Mouse (Mus musculus) heart, postnatal 25 days (tissue): ENCODE data around the gene Pdzd2. TPM values are rescaled to one million over a fixed set of nuclear protein-coding genes. Genes with fewer than 3 reads are reported as not detected.
A peak's percentile ranks its signal among the peaks of the same experiment; 100 is the strongest.

Experiments used
- DNase-seq: peaks from one replicate; pipeline ENCODE4 v3.0.0; 2022; ENCODE audit warnings: low spot score
- intact Hi-C: fragments of 180-260 bp; cut with DNase I; formaldehyde crosslinking; loops from one replicate; pipeline ENCODE4 v1.15.1; 2025
- total RNA-seq, 2 experiments: library from RNA; stranded (reverse); gene quantifications; 2 replicates each; pipeline ENCODE4 v1.2.3; 2021

Gene Pdzd2
- total RNA-seq, 2 experiments from 2014 or later, result 93.0 to 118 TPM

DNA sequence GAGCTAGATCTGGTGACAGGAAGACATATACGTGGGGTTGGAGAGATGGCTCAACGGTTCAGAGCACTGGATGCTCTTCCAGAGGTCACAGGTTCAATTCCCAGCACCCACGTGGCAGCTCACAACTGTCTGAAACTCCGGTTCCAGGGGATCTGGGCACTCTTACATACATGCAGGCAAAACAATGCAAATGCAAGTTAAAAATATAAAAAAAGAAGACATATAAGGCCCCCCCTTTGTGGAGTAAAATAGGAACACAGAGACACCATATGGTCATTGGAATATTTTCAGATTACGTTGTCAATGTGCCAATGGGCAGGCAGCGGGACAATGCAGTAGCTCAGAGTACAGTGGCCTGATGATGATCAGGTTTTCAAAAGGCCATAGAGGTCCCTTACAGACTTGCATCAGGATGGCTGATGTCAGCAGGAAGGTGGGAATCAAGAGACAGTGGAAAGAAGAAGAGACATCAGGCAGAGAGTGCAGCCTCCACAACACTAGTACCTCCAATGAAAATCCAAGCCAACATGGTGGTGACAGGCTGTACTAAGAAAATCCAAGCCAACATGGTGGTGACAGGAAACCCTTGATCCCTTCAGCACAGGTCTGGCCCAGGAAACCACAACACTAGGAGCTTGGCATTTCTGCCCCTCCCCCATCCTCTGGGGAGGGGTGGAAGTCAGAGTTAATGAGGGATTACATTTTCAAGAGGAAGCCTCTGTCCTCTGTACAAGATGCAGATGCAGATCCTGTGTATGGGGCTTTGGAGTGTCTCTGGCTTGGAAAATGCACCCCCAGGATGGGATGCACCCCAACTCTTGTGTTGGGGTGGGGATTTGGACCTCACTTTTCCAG is 287.4 kb downstream of the Pdzd2 start:
- intact Hi-C loops, result no loop called here
- DNase-seq, result no peak

DNA sequence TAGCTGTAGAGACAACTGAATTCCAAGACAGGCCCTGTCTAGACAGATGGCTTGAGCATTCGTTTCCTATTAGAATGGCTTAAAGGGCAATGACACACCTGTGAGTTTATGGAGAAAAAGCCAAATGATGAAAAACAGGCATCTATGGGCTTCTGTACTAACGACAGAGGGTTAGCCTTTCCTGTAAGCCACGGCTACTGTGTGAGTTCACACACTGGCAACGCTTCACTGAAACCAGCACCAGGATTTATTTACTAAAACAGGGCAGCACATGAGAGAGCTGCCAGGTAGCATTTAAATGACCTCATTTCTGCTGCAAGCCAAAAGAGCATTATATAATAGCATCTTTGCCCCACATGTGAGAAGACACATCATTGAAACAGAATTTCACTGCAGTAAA is 288.3 kb downstream of the Pdzd2 start:
- no peak for DNase-seq
- intact Hi-C loops, result no loop called here

- intact Hi-C loops, result no loop called here
- DNase-seq, result no peak
Observed at GRCm38 (mm10) chr15:12450790-12451189, 288.9 kb downstream of the Pdzd2 start.

- intact Hi-C loops, result no loop called here
Observed at GRCm38 (mm10) chr15:12449321-12449720, 290.4 kb downstream of the Pdzd2 start.

GRCm38 (mm10) chr15:12447021-12447434 is 292.7 kb downstream of the Pdzd2 start:
- DNase-seq, result no peak
- intact Hi-C loops, result no loop called here

More at GRCm38 (mm10) chr15:12449321-12449720, 290.4 kb downstream of the Pdzd2 start:
- DNase-seq, result no peak

- DNase-seq, result no peak
- intact Hi-C loops, result no loop called here
Observed at GRCm38 (mm10) chr15:12444551-12444950, 295.2 kb downstream of the Pdzd2 start.

DNA sequence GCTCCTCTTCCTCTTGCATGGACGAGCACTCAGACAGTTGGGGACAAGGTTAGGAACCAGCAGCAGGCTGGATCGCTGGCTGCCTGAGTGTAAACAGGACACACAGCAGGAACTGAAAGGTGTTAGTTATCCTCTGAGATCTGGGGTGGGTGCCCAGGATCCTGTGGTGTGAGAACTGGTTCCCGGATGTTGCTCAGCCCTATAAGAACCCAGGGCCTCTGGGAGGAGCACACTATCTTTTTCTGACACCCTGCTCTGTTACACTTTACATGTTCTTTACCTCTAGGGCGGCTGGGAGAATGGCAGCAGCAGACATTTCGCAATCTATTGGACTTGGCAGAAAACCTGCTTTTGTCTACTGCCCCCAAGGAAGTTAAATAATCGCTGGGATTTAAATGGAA is 300.4 kb downstream of the Pdzd2 start:
- no peak for DNase-seq
- intact Hi-C loops, result loop anchor here (5.0 kb wide), 1 partner anchor 48 kb away; no protein-coding TSS in a partner anchor

DNA sequence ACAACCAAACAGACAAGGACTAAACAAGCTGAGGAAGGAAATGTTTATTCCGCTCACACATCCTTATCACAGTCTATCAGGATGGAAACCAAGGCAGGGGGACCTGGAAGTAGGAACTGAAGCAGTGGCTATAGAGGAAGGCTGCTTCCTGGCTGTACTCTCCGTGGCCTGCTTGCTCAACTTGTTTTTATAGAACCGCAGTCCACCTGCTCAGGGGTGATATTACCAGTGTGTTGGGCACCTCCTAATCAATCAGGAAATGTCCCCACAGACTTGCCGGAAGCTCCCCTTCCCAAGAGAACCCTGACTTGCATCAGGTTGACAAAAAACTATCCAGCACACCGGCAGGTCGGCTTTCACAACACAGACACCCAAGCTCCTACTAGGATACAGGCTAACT is 301.0 kb downstream of the Pdzd2 start:
- intact Hi-C loops, result loop anchor here (5.0 kb wide), 1 partner anchor 49 kb away; no protein-coding TSS in a partner anchor

DNA sequence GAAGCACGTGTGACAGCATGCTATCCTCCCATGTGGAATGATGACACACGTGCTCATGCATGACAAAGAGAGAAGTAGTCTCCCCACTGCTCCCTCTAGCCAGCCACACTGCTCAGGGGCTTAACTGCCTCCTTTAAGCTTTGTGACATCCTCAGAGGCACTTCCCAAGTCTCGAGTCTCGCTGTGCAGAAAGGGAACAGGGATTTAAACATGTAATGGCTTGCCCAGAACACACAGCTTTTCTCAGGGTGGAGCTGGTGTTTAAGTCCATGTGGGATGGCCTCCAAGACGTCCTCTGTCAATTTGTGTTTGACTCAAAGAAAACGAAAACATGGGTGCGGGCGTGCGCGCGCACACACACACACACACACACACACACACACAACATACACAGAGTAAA is 301.6 kb downstream of the Pdzd2 start:
- no peak for DNase-seq
- intact Hi-C loops, result loop anchor here (5.0 kb wide), 1 partner anchor 49 kb away; no protein-coding TSS in a partner anchor

More for the DNA sequence above, 301.0 kb downstream of the Pdzd2 start:
- no peak for DNase-seq

- DNase-seq, result no peak
- intact Hi-C loops, result loop anchor here (5.0 kb wide), 1 partner anchor 51 kb away; no protein-coding TSS in a partner anchor
Observed at GRCm38 (mm10) chr15:12435910-12436309, 303.8 kb downstream of the Pdzd2 start.

GRCm38 (mm10) chr15:12433893-12434599 is 305.7 kb downstream of the Pdzd2 start:
- no peak for DNase-seq

DNA sequence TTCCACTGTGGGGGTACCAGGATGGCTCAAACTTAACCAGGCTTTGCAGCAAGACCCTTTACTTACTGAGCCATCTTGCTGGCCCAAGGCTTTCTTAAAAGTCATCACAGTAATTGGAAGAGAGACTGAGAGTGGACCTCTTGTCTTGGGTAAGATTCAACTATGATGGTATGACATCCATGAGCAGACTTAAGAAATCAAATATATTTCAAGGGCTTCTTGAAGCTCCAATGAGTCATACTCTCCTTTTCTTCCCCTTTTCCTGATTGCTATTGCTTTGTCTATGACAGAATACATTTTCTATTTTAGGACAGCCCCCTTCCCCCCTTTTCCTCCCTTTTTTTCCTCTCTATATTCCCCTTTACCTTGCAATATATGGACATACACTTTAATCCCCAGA is 306.8 kb downstream of the Pdzd2 start:
- intact Hi-C loops, result loop anchor here (5.0 kb wide), 1 partner anchor 114 kb away; no protein-coding TSS in a partner anchor
- DNase-seq, result no peak

More at GRCm38 (mm10) chr15:12433893-12434599, 305.7 kb downstream of the Pdzd2 start:
- intact Hi-C loops, result loop anchor here (5.0 kb wide), 1 partner anchor 113 kb away; no protein-coding TSS in a partner anchor

DNA sequence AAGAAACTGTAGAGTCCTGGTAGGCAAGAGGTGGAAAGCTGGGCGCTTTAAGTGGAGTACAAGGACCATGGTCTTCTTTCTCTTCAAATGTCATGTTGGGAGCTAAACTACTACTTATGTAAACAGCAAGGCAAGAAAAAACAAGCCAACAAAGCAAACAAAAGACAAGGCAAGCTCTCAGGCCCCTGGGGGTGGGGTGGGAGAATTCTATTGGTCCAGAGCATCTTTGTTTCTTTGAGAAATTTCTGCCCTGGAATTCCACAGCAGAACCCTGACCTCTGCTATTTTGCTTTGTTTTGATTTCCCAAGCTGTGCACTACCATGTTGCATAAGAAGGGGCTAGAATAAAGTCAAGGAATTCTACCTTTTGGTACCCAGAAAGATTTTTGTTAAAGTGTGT is 307.4 kb downstream of the Pdzd2 start:
- no peak for DNase-seq
- intact Hi-C loops, result loop anchor here (5.0 kb wide), 1 partner anchor 115 kb away; no protein-coding TSS in a partner anchor

- peak; percentile 44 for DNase-seq
- intact Hi-C loops, result loop anchor here (5.0 kb wide), 1 partner anchor 116 kb away; no protein-coding TSS in a partner anchor
Observed at GRCm38 (mm10) chr15:12431684-12432083, 308.0 kb downstream of the Pdzd2 start.

GRCm38 (mm10) chr15:12431188-12431587 is 308.5 kb downstream of the Pdzd2 start:
- intact Hi-C loops, result loop anchor here (5.0 kb wide), 1 partner anchor 116 kb away; no protein-coding TSS in a partner anchor
- DNase-seq, result no peak

GRCm38 (mm10) chr15:12430670-12431069 is 309.1 kb downstream of the Pdzd2 start:
- intact Hi-C loops, result loop anchor here (5.0 kb wide), 1 partner anchor 117 kb away; no protein-coding TSS in a partner anchor

DNA sequence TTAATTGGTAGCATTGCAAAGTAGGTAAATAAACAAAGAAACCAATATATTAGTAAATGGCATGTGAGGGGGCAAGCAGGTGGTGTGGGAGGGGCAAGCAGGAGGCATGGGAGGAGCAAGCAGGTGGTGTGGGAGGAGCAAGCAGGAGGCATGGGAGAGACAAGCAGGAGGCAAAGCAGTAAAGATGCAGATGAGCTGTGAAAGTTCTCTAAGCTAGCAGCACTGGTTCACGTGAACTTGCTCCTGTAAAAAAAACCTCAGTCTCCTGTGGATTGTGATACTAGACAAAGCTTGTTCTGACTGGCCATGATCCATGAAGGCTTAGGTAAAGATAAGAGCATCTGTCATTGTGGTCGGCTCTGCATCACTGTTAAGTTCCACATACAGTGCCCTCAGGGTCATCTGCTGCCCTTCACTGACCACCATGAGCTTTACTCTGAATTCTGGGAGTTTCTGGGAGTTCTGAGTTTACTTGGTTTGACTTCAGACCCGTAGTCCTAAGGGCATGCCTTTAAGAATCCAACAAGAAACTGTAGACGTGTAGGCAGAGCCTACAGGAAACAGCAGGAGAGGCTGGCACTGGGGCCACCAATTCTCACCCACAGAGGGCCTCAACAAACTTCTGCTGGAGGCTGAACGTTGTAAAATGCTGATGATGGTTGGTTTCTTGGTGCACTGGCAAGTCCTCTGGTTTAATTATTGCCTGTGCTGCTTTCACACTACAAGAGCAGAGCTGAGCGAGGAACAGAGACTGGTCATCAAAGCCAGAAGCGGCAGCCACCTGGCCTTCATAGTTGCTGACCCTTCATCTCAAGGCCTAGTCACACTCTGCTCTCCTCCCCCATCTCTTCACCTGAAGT is 309.9 kb downstream of the Pdzd2 start:
- no peak for DNase-seq
- intact Hi-C loops, result loop anchor here (5.0 kb wide), 1 partner anchor 117 kb away; no protein-coding TSS in a partner anchor

More at GRCm38 (mm10) chr15:12430670-12431069, 309.1 kb downstream of the Pdzd2 start:
- DNase-seq, result no peak

GRCm38 (mm10) chr15:12427818-12428217 is 311.9 kb downstream of the Pdzd2 start:
- DNase-seq, result peak; percentile 6
- intact Hi-C loops, result no loop called here

- intact Hi-C loops, result no loop called here
- DNase-seq, result no peak
Observed at GRCm38 (mm10) chr15:12426342-12426741, 313.4 kb downstream of the Pdzd2 start.
